Mouse (Mus musculus): ENCODE measurements at regions not wholly inside any gene's neighbourhood (a gene's known extent, or its start where the extent isn't known, plus 50 kb on each side); places are given as distances from the start of the nearest gene placed in this dataset.

DNA sequence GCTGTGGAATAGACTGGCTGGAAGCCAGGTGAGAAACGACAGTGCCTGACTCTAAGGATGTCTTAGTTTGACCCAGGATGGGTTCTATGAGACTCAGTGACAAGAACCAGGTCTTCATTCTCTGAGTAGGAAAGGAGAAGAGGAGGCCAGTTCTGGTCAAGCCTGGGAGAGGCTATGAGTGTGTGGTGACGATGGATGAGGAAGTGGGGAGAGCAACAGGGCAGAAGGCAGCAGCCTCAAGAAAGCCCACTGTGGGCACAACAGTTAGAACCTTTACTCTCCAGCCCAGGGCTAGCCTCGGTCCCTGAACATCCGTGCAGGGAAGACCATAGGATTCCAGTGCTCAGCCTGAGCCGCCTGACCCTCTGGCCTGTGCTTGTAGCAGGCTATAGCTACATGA is 147.9 kb upstream of the Rybp start:
- 83% methylated on average over 5 of the region's 5 CpGs for WGBS
- Histone ChIP-seq H3K27ac (ENCODE audit: insufficient read depth, low read depth, low read length) (no peak overlapping the region), H3K4me1 (ENCODE audit: control insufficient read depth, insufficient read depth, low read length) (peaks cover 20% of the 10 kb centered on the region), H3K4me3 (ENCODE audit: insufficient read depth, low read depth, low read length) (no peak overlapping the region)
- TF ChIP-seq CTCF (IDR thresholded peaks at IDR 0.05; ENCODE audit: insufficient read depth, low read depth, low read length) (no peak), POLR2A (IDR thresholded peaks at IDR 0.05; ENCODE audit: insufficient read depth, low read depth, low read length) (no peak)

DNA sequence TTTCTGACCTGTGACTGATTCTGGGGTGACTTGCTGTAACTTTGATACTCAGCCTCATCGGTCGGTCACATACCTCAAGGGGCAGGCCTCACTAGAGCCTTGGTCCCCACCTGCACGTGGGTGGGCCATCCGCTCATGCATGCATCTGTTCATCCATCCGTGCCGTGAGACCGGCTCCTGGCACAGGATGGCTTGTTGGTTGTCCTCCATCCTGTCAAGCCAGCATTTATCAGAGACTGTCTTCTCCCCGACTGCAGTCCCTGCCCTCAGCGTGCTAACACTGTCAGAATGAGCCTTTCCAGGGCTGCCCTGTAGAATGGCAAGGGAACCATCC is 146.2 kb upstream of the Rybp start:
- TF ChIP-seq CTCF (IDR thresholded peaks at IDR 0.05; ENCODE audit: insufficient read depth, low read depth, low read length) (no peak), POLR2A (IDR thresholded peaks at IDR 0.05; ENCODE audit: insufficient read depth, low read depth, low read length) (no peak)
- Histone ChIP-seq H3K4me3 (ENCODE audit: insufficient read depth, low read depth, low read length) (no peak overlapping the region), H3K4me1 (ENCODE audit: control insufficient read depth, insufficient read depth, low read length) (peaks cover 20% of the 10 kb centered on the region), H3K27ac (ENCODE audit: insufficient read depth, low read depth, low read length) (no peak overlapping the region)
- 63% methylated on average over 9 of the region's 9 CpGs for WGBS

DNA sequence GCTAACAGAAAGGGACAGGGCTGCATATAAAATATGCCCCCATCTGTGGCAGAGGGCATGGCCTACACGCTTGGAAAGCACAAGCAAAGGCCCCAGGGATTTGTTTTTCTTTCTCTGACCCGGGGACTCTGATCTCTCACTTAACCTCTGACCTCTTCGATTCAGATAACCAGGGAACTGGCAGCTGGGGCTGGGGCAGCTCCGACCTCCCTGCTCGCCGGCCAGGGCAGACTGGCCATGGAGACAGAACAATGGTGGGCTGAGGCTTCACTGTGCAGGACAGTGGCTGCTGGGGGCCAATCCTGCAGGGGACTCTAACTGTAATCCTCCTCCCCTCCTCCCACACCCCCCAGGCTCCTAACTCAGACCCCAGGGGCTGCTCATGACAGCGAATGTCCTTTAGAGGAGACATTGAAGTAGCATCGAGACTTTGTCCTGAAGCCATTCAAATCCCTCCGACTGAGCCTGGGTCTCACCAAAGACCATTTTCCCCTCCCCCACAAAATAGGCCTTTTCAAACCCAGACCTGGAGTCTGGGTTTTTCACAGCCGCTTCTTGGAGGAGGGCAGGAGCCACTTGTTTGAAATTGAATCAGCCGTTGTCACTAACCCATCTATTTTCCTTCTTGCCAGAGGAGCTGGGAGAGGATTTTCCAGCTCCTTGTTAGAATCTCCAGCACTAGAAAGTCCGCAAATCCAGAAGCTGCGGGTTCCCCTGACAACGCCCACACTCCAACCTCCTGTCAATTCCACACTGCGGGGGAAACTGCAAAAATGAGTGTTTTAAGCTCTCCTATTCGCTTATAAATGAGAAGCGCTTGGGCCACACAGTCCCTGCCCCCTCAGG is 145.6 kb upstream of the Rybp start:
- no peak overlapping the region for H3K4me3 ChIP-seq (ENCODE audit: insufficient read depth, low read depth, low read length)
- WGBS: 48% methylated on average over 17 of the region's 17 CpGs
- H3K27ac ChIP-seq (ENCODE audit: insufficient read depth, low read depth, low read length): no peak overlapping the region
- TF ChIP-seq CTCF (IDR thresholded peaks at IDR 0.05; ENCODE audit: insufficient read depth, low read depth, low read length) (no peak), POLR2A (IDR thresholded peaks at IDR 0.05; ENCODE audit: insufficient read depth, low read depth, low read length) (no peak)
- H3K4me1 ChIP-seq (ENCODE audit: control insufficient read depth, insufficient read depth, low read length): peaks cover 14% of the 10 kb centered on the region

DNA sequence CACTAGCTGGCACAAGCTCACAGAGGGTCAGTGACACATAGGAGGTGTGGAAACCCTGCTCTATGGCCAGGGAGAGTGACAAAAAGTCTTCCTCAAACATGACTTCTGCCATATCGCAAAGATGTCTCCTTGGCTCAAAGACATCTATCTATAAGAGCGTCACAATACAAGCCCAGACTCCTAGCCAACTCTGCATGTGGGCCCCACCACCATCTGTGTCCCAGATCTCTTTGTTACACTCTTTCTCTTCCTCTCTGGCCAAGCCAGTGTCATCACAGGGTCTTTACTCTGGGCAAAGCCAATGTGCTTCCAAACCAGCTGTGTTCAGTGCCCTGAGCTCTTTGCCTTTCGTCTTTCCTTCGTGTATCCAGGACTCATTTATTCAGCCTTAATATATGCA is 143.0 kb upstream of the Rybp start:
- no peak overlapping the region for H3K4me3 ChIP-seq (ENCODE audit: insufficient read depth, low read depth, low read length)
- H3K27ac ChIP-seq (ENCODE audit: insufficient read depth, low read depth, low read length): no peak overlapping the region
- no peak for TF ChIP-seq POLR2A (IDR thresholded peaks at IDR 0.05; ENCODE audit: insufficient read depth, low read depth, low read length)
- no peak for TF ChIP-seq CTCF (IDR thresholded peaks at IDR 0.05; ENCODE audit: insufficient read depth, low read depth, low read length)
- peaks cover 12% of the 10 kb centered on the region for H3K4me1 ChIP-seq (ENCODE audit: control insufficient read depth, insufficient read depth, low read length)
- 88% methylated on average over 4 of the region's 4 CpGs for WGBS

DNA sequence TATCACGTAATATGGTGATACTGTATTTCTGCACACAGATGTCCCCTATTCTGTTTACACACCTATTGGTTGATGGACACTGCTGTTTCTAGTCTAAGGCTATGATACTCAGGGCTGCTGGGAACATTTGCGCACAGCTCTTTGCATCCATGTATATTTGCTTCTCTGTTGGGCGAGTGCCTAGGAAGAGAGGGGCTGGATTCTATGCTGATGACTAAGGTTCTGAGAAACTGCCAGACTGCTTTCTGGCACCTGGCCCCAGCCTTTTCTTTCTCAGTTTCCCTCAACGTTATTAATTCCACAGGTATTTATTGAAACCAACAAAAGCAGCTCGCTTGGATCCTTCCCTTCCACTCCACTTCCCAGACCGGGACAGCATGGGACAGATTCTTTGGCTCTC is 142.2 kb upstream of the Rybp start:
- no peak overlapping the region for H3K27ac ChIP-seq (ENCODE audit: insufficient read depth, low read depth, low read length)
- WGBS: 69% methylated on average over 6 of the region's 6 CpGs
- peaks cover 12% of the 10 kb centered on the region for H3K4me1 ChIP-seq (ENCODE audit: control insufficient read depth, insufficient read depth, low read length)
- TF ChIP-seq CTCF (IDR thresholded peaks at IDR 0.05; ENCODE audit: insufficient read depth, low read depth, low read length) (no peak), POLR2A (IDR thresholded peaks at IDR 0.05; ENCODE audit: insufficient read depth, low read depth, low read length) (no peak)
- no peak overlapping the region for H3K4me3 ChIP-seq (ENCODE audit: insufficient read depth, low read depth, low read length)

DNA sequence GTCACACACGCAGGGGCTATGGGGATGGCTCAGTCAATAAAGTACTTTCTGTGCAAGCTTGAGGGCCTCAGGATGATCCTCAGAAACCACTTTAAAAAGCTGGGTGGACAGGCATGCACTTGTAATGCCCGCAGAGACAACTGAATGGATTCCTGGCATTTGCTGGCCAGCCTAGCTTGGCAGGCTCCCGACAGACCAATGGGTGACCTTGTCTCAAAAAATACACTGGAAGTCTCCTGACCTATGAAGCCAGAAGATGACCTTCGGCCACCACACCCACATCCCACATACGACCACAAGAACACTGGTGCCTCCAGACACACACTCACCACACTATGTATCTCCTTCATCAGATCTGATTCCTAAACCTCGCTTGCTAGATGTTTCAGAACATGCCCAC is 141.5 kb upstream of the Rybp start:
- H3K27ac ChIP-seq (ENCODE audit: insufficient read depth, low read depth, low read length): no peak overlapping the region
- WGBS: 90% methylated on average over 6 of the region's 6 CpGs
- H3K4me1 ChIP-seq (ENCODE audit: control insufficient read depth, insufficient read depth, low read length): peaks cover 12% of the 10 kb centered on the region
- H3K4me3 ChIP-seq (ENCODE audit: insufficient read depth, low read depth, low read length): no peak overlapping the region
- TF ChIP-seq CTCF (IDR thresholded peaks at IDR 0.05; ENCODE audit: insufficient read depth, low read depth, low read length) (no peak), POLR2A (IDR thresholded peaks at IDR 0.05; ENCODE audit: insufficient read depth, low read depth, low read length) (no peak)

DNA sequence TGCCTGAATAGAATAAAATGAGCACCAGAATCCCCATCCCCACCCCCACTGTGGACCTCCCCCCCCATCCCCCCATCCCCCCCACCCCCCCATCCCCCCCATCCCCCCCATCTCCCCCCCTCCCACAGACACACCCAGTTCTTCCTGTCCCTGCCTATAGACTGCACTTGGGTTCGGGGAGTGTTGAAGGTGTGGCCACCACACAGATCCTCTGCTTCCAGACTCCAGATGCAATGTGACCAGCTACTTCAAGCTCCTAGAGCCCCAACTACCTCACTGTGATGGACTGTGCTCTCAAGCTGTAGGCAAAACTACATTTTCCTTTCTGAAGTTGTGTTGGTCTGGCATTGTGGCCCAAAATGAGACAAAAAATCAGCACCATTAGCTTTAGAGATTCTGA is 138.3 kb upstream of the Rybp start:
- 91% methylated on average over 1 of the region's 1 CpGs for WGBS
- no peak overlapping the region for H3K4me3 ChIP-seq (ENCODE audit: insufficient read depth, low read depth, low read length)
- no peak overlapping the region for H3K27ac ChIP-seq (ENCODE audit: insufficient read depth, low read depth, low read length)
- H3K4me1 ChIP-seq (ENCODE audit: control insufficient read depth, insufficient read depth, low read length): no peaks in the 10 kb centered on the region
- TF ChIP-seq POLR2A (IDR thresholded peaks at IDR 0.05; ENCODE audit: insufficient read depth, low read depth, low read length) (no peak), CTCF (IDR thresholded peaks at IDR 0.05; ENCODE audit: insufficient read depth, low read depth, low read length) (no peak)

DNA sequence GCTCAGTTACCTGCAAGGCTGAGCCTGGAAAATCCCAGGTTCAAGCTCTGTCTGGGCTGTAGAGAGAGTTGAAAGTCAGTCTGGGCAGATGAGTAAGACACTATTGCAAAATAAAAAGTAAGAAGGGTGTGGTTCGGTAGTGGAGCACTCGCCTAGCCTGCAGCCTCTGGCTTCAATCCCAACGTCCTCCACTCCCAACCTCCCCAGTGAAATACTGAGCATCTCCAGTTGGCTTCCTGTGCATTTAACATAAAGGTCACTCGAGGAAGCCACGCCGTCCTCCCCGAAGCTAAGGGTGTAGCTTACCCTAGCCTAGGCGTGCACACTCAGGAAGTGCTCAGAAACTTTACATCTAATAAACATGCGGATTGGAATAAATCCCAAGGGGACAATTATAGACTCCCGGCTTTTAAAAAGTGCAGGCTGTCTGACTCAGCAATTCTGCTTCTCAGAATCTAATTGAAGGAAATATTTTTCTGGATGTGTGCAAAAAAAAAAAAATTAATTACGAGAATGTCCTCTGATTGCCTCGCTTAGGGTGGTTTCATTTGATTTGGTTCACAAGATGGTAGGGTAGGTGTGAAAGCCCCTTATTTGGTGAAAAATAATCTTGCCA is 137.6 kb upstream of the Rybp start:
- TF ChIP-seq POLR2A (IDR thresholded peaks at IDR 0.05; ENCODE audit: insufficient read depth, low read depth, low read length): no peak
- no peak for TF ChIP-seq CTCF (IDR thresholded peaks at IDR 0.05; ENCODE audit: insufficient read depth, low read depth, low read length)
- no peak overlapping the region for H3K27ac ChIP-seq (ENCODE audit: insufficient read depth, low read depth, low read length)
- WGBS: 65% methylated on average over 12 of the region's 12 CpGs
- no peaks in the 10 kb centered on the region for H3K4me1 ChIP-seq (ENCODE audit: control insufficient read depth, insufficient read depth, low read length)
- H3K4me3 ChIP-seq (ENCODE audit: insufficient read depth, low read depth, low read length): no peak overlapping the region

DNA sequence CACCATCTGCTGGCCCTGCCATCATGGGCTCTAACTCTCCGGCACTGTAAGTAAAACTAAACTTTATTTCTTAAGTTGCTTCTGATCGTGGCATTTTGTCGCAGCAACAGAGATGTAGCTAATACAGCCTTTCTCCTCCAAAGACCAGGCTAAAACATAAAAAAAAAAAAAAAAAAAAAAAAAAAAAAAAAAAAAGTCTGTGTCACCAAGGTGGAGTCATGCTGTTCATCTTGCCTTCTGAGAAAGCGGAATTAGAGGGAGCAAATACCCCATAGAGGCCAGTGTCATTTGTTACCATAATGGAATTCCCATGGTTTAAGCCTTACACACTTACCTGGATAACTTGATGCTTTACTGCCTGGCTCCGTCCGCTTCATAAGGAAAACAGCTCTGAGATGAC is 136.9 kb upstream of the Rybp start:
- 98% methylated on average over 6 of the region's 6 CpGs for WGBS
- H3K4me1 ChIP-seq (ENCODE audit: control insufficient read depth, insufficient read depth, low read length): no peaks in the 10 kb centered on the region
- H3K4me3 ChIP-seq (ENCODE audit: insufficient read depth, low read depth, low read length): no peak overlapping the region
- TF ChIP-seq CTCF (IDR thresholded peaks at IDR 0.05; ENCODE audit: insufficient read depth, low read depth, low read length): no peak
- H3K27ac ChIP-seq (ENCODE audit: insufficient read depth, low read depth, low read length): no peak overlapping the region

All from olfactory bulb, adult 2 months (tissue).